Mouse (Mus musculus) liver, embryonic 14.5 days (tissue): ENCODE results near the gene Serpine1.

Experiments used
- CTCF ChIP-seq: IDR thresholded peaks from 2 replicates; pipeline ENCODE4 v1.5.1; 2016; ENCODE audit warnings: antibody characterized with exemption, low read depth, control low read depth
- EP300 ChIP-seq: IDR thresholded peaks from 2 replicates; pipeline ENCODE4 v1.6.1; 2016; ENCODE audit warnings: antibody characterized with exemption, low read depth

- no peak for TF ChIP-seq CTCF
- TF ChIP-seq EP300: no peak
Measured at GRCm38 (mm10) chr5:137118878-137119277, 46.8 kb upstream of the Serpine1 start.
